Mouse (Mus musculus): Measurements from ENCODE around the gene Smcr8.

DNA sequence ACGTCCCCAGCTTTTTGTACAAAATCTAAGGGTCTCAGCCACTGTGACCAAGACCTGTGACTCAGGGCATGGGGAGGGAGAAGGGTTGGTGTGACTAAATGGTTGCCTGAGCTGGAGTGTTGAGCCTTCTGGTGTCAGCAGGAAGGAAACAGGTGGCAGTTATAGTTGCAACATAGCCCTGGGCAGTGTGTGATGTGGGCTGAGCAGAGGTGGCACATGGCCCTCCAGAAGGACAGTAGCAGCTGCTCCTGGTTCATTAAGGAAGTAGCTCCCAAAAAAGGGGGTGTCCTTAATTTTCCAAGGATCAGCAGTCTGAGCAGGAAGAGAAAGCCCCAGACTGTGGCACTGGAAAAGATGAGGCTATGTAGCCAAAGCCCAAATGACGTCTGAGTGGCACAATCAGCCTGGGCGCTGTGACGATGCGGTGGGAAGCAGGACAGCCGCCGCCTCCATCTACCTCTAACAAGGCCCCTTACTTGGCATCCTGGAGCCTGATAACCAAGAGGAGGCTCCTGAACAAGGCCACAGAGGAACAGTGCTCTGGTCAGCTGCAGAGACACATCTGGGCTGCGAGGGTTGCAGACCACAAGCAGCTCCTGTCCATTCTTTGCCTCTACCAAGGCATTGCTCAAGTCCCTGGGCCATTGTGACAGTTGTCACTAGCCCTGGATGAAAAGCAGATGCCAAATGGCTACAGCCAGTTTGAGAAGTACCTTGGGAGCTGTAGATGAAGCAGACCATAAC lies 7.0 kb downstream of the Smcr8 start:
- TF ChIP-seq CTCF (IDR thresholded peaks at IDR 0.05; ENCODE audit: control insufficient read depth, insufficient read depth, insufficient replicate concordance, low read depth, low read length) (no peak), POLR2A (IDR thresholded peaks at IDR 0.05; ENCODE audit: control insufficient read depth, low read depth, low read length) (no peak)

Data from testis, adult 2 months (tissue).